Mouse (Mus musculus) CH12.LX (cell line): ENCODE data around the gene Mamdc2. TPM values are rescaled to one million over a fixed set of nuclear protein-coding genes. Genes with fewer than 3 reads are reported as not detected.

Source experiments
- DNase-seq: peaks from one replicate; pipeline ENCODE4 v3.0.0-alpha.2; 2013; ENCODE audit errors: extremely low read depth
- H3K27ac ChIP-seq: 2 replicates; pipeline ENCODE4 v1.5.1; 2012; ENCODE audit warnings: low read depth, mild to moderate bottlenecking, control low read depth, moderate library complexity; ENCODE audit not compliant: insufficient read depth
- H3K27me3 ChIP-seq: replicated peaks from 2 replicates; pipeline ENCODE3; 2012; ENCODE audit warnings: inconsistent platforms
- H3K36me3 ChIP-seq, 2 experiments: replicated peaks in 1 of 2; 2 replicates each; pipeline versions ENCODE3 to v1.6.1; 2012; ENCODE audit warnings: inconsistent platforms in 1 of 2, low read length in 1 of 2, mild to moderate bottlenecking in 1 of 2, mixed read lengths in 1 of 2, moderate library complexity in 1 of 2; ENCODE audit not compliant: control insufficient read depth in 1 of 2, insufficient read depth in 1 of 2
- H3K4me1 ChIP-seq, 2 experiments: 2 replicates each; pipeline ENCODE4 v1.6.1; 2012; ENCODE audit warnings: inconsistent platforms in 1 of 2, moderate library complexity in 1 of 2; ENCODE audit not compliant: insufficient read depth in 2 of 2, control insufficient read depth in 1 of 2
- H3K4me2 ChIP-seq: 2 replicates; pipeline ENCODE4 v1.6.1; 2012; ENCODE audit warnings: low read depth, mild to moderate bottlenecking, control low read depth; ENCODE audit not compliant: poor library complexity, insufficient read depth, severe bottlenecking
- H3K4me3 ChIP-seq, 3 experiments: fragments of 150-350 bp in 1 of 3; sonication (generic) in 1 of 3; replicated peaks in 1 of 3; 2 replicates each; pipeline versions ENCODE3 to v1.5.1; 2011 to 2012; ENCODE audit warnings: low read depth in 2 of 3, low read length in 2 of 3, mild to moderate bottlenecking in 2 of 3, moderate library complexity in 2 of 3, control low read depth in 1 of 3, improper control_type of control experiment in 1 of 3, inconsistent platforms in 1 of 3, mixed read lengths in 1 of 3; ENCODE audit not compliant: poor library complexity in 1 of 3
- H3K79me2 ChIP-seq: replicated peaks from 2 replicates; pipeline ENCODE4 v1.6.1; 2012; ENCODE audit warnings: mild to moderate bottlenecking, moderate library complexity; ENCODE audit not compliant: control insufficient read depth, poor library complexity, insufficient read depth, severe bottlenecking; ENCODE audit errors: extremely low read depth
- H3K9ac ChIP-seq: 2 replicates; pipeline ENCODE4 v1.6.1; 2012; ENCODE audit warnings: low read depth, mild to moderate bottlenecking, control low read depth, moderate library complexity; ENCODE audit not compliant: insufficient read depth
- H3K9me3 ChIP-seq: replicated peaks from 2 replicates; pipeline ENCODE3; 2012; ENCODE audit warnings: low read length, inconsistent platforms, mixed read lengths
- CHD2 ChIP-seq: IDR thresholded peaks from 2 replicates; pipeline ENCODE4 v1.6.1; 2011; ENCODE audit warnings: low read length, improper control_type of control experiment
- CTCF ChIP-seq, 2 experiments: IDR thresholded peaks in 1 of 2; conservative IDR thresholded peaks in 1 of 2; 2 replicates each; pipeline ENCODE4 v1.5.1; 2011 to 2012; ENCODE audit warnings: low read depth in 2 of 2, low read length in 2 of 2, improper control_type of control experiment in 1 of 2, inconsistent platforms in 1 of 2, mild to moderate bottlenecking in 1 of 2, moderate library complexity in 1 of 2
- ETS1 ChIP-seq: conservative IDR thresholded peaks from 2 replicates; pipeline ENCODE4 v1.6.1; 2012; ENCODE audit warnings: low read depth, mild to moderate bottlenecking, inconsistent platforms, low read length, improper control_type of control experiment, moderate library complexity
- HCFC1 ChIP-seq: IDR thresholded peaks from 2 replicates; pipeline ENCODE4 v1.6.1; 2012; ENCODE audit warnings: low read depth, mild to moderate bottlenecking, inconsistent platforms, low read length, improper control_type of control experiment
- KAT2A ChIP-seq: IDR thresholded peaks from 2 replicates; pipeline ENCODE4 v1.6.1; 2012; ENCODE audit warnings: low read length, improper control_type of control experiment, inconsistent platforms; ENCODE audit not compliant: insufficient replicate concordance
- MEF2A ChIP-seq: IDR thresholded peaks from 2 replicates; pipeline ENCODE4 v1.6.1; 2014; ENCODE audit warnings: low read depth, mild to moderate bottlenecking, inconsistent platforms, low read length, improper control_type of control experiment, borderline replicate concordance
- MXI1 ChIP-seq: IDR thresholded peaks from 2 replicates; pipeline ENCODE4 v1.6.1; 2011; ENCODE audit warnings: mild to moderate bottlenecking, low read depth, low read length, improper control_type of control experiment
- NELFE ChIP-seq: IDR thresholded peaks from 2 replicates; pipeline ENCODE4 v1.6.1; 2011; ENCODE audit warnings: low read depth, low read length, improper control_type of control experiment
- PAX5 ChIP-seq: IDR thresholded peaks from 2 replicates; pipeline ENCODE4 v1.6.1; 2012; ENCODE audit warnings: low read length, inconsistent platforms, mixed read lengths
- POLR2AphosphoS2 ChIP-seq: IDR thresholded peaks from 2 replicates; pipeline ENCODE4 v1.6.1; 2011; ENCODE audit warnings: low read depth, low read length, improper control_type of control experiment
- RCOR1 ChIP-seq: conservative IDR thresholded peaks from 2 replicates; pipeline ENCODE4 v1.6.1; 2012; ENCODE audit warnings: low read depth, mild to moderate bottlenecking, inconsistent platforms, low read length, improper control_type of control experiment
- SIN3A ChIP-seq: IDR thresholded peaks from 2 replicates; pipeline ENCODE4 v1.6.1; 2012; ENCODE audit warnings: low read length, improper control_type of control experiment, inconsistent platforms
- USF1 ChIP-seq: IDR thresholded peaks from 2 replicates; pipeline ENCODE4 v1.6.1; 2014; ENCODE audit warnings: low read depth, mild to moderate bottlenecking, inconsistent platforms, low read length, improper control_type of control experiment
- ZC3H11A ChIP-seq: IDR thresholded peaks from 2 replicates; pipeline ENCODE4 v1.6.1; 2012; ENCODE audit warnings: low read depth, mild to moderate bottlenecking, inconsistent platforms, low read length, improper control_type of control experiment
- dilution Hi-C: fragments of 300-500 bp; cut with MboI; formaldehyde crosslinking; loops from 2 replicates; pipeline ENCODE4 v1.14.3; 2020; ENCODE audit warnings: low sequenced_read_pairs; ENCODE audit not compliant: extremely low pct_unique_long_range_greater_than_20kb, extremely low pct_ligation_motif_present
- in situ Hi-C: fragments of 300-500 bp; cut with MboI; formaldehyde crosslinking; loops from 3 replicates; pipeline ENCODE4 v1.14.3; 2019; ENCODE audit warnings: low sequenced_read_pairs, low pct_ligation_motif_present, low pct_unique_long_range_greater_than_20kb, mixed read lengths
- polyA plus RNA-seq: library from polyadenylated mRNA; unstranded; fragments of >175 nt; gene quantifications from 2 replicates; pipeline ENCODE4 v1.2.1, GENCODE M21; 2012; ENCODE audit warnings: low read depth; ENCODE audit not compliant: insufficient read length
- total RNA-seq, 2 experiments: library from RNA; depleted of rRNA; stranded (reverse); fragments of 300-350 nt in 1 of 2; fragments of >200 nt in 1 of 2; gene quantifications; 2 replicates each; pipeline ENCODE4 v1.2.3; 2012 to 2014

Gene Mamdc2
- total and polyA plus RNA-seq, 3 experiments: 0.08 to 0.67 (median 0.17) TPM

GRCm38 (mm10) chr19:23273355-23274053, 174.7 kb downstream of the Mamdc2 start, which contains the start of gene Smc5 (continued):
- TF ChIP-seq SIN3A: peak; percentile 83

GRCm38 (mm10) chr19:23256771-23257170, 191.5 kb downstream of the Mamdc2 start:
- H3K79me2 ChIP-seq: no peaks in the 10 kb centered on the region
- dilution Hi-C loops (no loop called here), in situ Hi-C loops (no loop called here)

More at GRCm38 (mm10) chr19:23256771-23257170, 191.5 kb downstream of the Mamdc2 start:
- Histone ChIP-seq H3K9me3 (no peaks in the 10 kb centered on the region), H3K4me3 (no peak overlapping the region), H3K4me1 (no peaks in the 10 kb centered on the region), H3K27me3 (no peaks in the 10 kb centered on the region), H3K4me2 (no peak overlapping the region), H3K36me3 (peaks cover 19 to 69% of the 10 kb centered on the region in 2 experiments)
- no peak for TF ChIP-seq CHD2
- TF ChIP-seq KAT2A: no peak
- no peak for TF ChIP-seq USF1
- no peak for TF ChIP-seq POLR2AphosphoS2
- TF ChIP-seq MXI1: no peak
- TF ChIP-seq SIN3A: no peak
- no peak for TF ChIP-seq PAX5
- no peak for TF ChIP-seq ETS1
- no peak for TF ChIP-seq CTCF (conservative IDR thresholded peaks at IDR 0.05 in 1 of 2, IDR thresholded peaks at IDR 0.05 in 1 of 2; ENCODE audit: low read depth in 2 of 2, low read length in 2 of 2)
- no peak for TF ChIP-seq NELFE
- no peak for TF ChIP-seq HCFC1
- no peak for TF ChIP-seq MEF2A
- TF ChIP-seq RCOR1: no peak
- no peak for TF ChIP-seq ZC3H11A
- TF ChIP-seq, all 38 proteins: peak for 0
- no peak for DNase-seq
- H3K9ac ChIP-seq: no peak overlapping the region
- no peak overlapping the region for H3K27ac ChIP-seq

Other genes starting within 250 kb of the Mamdc2 start
- 22.8 and 25.5 TPM in 2 replicates for gene Smc5, start 174.5 kb downstream of the Mamdc2 start, total RNA-seq (2012; rRNA removed)
- gene Smc5, start 174.5 kb downstream of the Mamdc2 start, total RNA-seq (2014; rRNA removed): 34.5 and 41.3 TPM in 2 replicates
- gene Smc5, start 174.5 kb downstream of the Mamdc2 start, polyA plus RNA-seq: 43.4 and 45.3 TPM in 2 replicates
- gene 1700028P14Rik, start 204.4 kb upstream of the Mamdc2 start, total RNA-seq (2012; rRNA removed): not detected in 2 replicates
- gene 1700028P14Rik, start 204.4 kb upstream of the Mamdc2 start, total RNA-seq (2014; rRNA removed): not detected in 2 replicates
- not detected in 2 replicates for gene 1700028P14Rik, start 204.4 kb upstream of the Mamdc2 start, polyA plus RNA-seq
- gene Ptar1, start 239.0 kb upstream of the Mamdc2 start, total RNA-seq (2012; rRNA removed): 7.1 and 7.9 TPM in 2 replicates
- 10.4 and 11.9 TPM in 2 replicates for gene Ptar1, start 239.0 kb upstream of the Mamdc2 start, total RNA-seq (2014; rRNA removed)
- gene Ptar1, start 239.0 kb upstream of the Mamdc2 start, polyA plus RNA-seq: 5.6 and 7.5 TPM in 2 replicates